Mouse (Mus musculus) central nervous system, embryonic 14 days (tissue): Measurements from ENCODE around the gene Zfp385a. TPM values are rescaled to one million over a fixed set of nuclear protein-coding genes. Genes with fewer than 3 reads are reported as not detected.

ENCODE experiments used
- polyA plus RNA-seq: library from polyadenylated mRNA; depleted of rRNA; stranded (reverse); fragments of >200 nt; gene quantifications from 2 replicates; pipeline ENCODE4 v1.2.3, GENCODE M21; 2012; rRNA removed

Gene Zfp385a
- polyA plus RNA-seq = 20.9 and 26.2 TPM in 2 replicates

DNA sequence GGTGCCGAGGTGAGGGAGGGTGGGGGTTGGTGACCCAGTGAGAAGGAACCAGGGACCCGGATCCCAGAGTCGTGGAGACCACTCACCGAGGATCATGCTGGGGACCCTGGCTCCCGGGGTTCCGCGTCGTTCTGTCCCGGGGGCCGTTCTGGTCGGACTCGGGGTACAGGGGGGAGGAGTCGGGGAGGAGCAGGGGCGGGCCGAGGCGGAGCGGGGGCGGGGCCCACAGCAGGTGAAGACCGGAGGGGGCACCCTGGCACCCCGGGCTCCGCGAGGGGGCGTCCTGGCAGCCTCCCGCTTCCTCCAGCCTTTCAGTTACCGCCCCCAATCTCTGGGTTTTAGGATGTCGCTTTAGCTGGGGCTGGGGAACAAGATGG is at the start of gene Zfp385a:
Zfp385a (minus strand) TSS at position 133 of the 377 bp plus-strand sequence.

DNA sequence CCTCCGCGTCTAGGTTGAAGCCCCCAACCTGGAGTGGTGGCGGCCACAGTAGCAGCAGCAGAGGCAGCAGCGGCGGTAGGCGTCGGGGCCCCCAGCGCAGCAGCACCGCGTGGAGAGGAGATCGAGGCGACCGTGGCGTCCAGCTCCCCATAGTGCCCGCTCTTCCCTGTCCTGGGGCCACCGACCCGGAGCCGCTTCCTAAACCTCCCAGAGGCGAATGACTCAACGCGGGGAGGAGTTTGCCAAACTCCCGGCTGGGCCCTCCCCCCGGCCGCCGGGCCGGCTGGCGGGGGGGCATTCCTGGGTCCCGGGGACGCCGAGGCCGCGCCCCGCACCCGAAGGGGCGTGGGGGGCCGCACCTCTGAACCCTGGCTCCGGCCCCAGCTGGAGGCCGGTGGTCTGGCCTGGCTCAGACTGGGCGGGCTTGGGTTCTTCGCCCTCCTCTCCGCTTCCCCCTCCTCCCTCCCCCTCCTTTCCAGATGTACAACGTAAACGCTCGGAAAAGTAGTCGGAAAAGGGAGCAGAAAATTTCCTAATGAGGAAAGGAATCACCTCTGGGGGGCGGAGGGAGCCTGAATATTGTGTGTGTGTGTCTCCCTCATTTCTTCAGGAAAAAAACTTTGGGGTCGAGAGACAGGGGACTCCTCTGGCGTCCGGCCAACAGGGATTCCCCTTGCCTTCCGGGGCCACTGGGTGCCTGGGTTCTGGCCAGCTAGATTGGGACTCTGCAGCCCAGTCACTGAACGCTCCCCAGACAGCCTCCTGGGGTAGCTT is 26.7 kb upstream of the Zfp385a start, which contains the start of gene Itga5:
Itga5 (minus strand) TSS at position 388 of the 774 bp plus-strand sequence.

DNA sequence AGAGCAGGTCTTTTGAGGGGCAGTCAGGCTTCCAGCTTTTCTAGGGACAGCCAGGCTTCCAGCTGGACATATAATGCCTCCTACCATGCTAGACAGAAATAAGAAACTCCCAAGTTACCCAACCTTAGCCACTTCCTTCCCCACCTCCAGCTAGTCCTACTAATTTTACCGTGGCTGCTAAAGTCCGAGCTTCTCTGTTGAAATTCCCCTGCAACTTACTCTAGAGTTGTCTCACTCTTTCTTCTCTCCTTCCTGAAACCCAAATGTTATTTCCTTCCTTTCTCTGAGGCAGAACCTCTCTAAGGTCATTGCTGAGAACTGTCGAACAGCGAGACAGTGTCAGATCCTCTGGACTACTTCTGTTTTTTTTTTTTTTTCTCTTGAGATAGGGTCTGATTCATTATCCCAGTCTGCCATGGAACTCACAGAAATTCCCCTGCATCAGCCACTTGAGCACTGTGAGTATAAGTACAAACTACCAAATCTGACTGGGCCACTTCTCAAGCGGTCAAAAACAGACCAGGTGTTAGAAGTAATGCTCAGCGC is 29.5 kb downstream of the Zfp385a start, which contains the start of gene Gpr84:
Gpr84 (minus strand) TSS at position 248 of the 546 bp plus-strand sequence.

DNA sequence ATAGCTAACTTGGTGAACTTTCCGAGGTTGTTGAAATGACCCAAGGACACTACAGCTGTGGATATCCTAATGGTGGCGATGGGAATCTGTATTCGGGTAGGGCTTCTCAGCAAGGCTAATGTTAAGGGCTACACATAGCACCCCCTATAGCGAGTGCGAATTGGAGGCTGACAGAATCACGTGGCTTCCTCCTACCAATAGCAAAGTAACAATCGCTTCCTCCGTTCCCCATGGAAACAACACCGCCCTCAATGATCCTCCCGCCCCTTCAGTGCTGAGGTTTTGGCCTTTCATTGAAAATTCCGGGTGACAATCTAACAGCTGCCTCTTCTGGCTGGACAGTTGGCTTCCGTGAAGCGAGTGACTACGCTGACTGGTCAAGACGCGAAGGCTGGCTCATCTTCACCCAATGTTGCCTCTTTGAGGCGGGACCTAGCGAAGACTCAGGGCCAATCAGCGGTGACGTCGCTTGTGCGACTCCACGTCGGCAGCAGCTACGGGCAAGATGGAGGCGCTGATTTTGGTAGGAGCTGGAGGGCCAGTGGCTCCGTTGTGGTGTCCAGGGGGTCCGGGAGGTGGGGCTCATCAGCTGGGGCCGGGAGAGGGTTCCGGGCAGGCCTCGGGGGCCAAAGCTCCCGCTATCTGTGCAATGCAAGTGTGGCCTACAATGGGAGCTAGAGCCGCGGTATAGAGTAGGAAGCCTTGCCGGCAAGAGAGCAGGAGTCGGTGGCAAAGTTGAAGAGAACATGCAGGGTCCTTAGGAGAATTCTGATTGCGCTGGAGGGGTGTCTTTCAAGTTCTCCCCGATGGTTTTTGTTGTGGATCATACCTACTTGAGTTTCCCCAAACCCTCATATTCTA is 67.2 kb downstream of the Zfp385a start, which contains the start of gene Copz1:
Copz1 (plus strand) TSS at position 296 of the 861 bp plus-strand sequence.

Other genes with a start within 250 kb of the Zfp385a start
- 29.9 and 35.9 TPM in 2 replicates for gene Smug1, start 173.0 kb downstream of the Zfp385a start, polyA plus RNA-seq
- 93.0 and 106 TPM in 2 replicates for gene Cbx5, start 100.3 kb downstream of the Zfp385a start, polyA plus RNA-seq
- gene Hnrnpa1, start 99.7 kb downstream of the Zfp385a start, polyA plus RNA-seq = 1,362 and 1,476 TPM in 2 replicates
- 0.92 and 1.6 TPM in 2 replicates for gene Nfe2, start 81.7 kb downstream of the Zfp385a start, polyA plus RNA-seq
- gene Copz1, start 67.4 kb downstream of the Zfp385a start, polyA plus RNA-seq = 166 and 171 TPM in 2 replicates
- gene Gpr84, start 29.5 kb downstream of the Zfp385a start, polyA plus RNA-seq = 0.42 and 0.90 TPM in 2 replicates
- 8.8 and 19.4 TPM in 2 replicates for gene Itga5, start 26.7 kb upstream of the Zfp385a start, polyA plus RNA-seq
- not detected in 2 replicates for gene Gtsf1, start 90.4 kb upstream of the Zfp385a start, polyA plus RNA-seq
- 0.11 TPM in 1 of 2 replicates, not detected in the other for gene Gtsf2, start 108.4 kb upstream of the Zfp385a start, polyA plus RNA-seq
- gene Nckap1l, start 113.7 kb upstream of the Zfp385a start, polyA plus RNA-seq = 2.5 and 2.6 TPM in 2 replicates
- gene Pde1b, start 162.9 kb upstream of the Zfp385a start, polyA plus RNA-seq = 79.1 and 89.7 TPM in 2 replicates
- gene Ppp1r1a, start 197.9 kb upstream of the Zfp385a start, polyA plus RNA-seq = 59.3 and 66.2 TPM in 2 replicates
- gene Glycam1, start 225.0 kb upstream of the Zfp385a start, polyA plus RNA-seq = 0.09 TPM in 1 of 2 replicates, not detected in the other